Mouse (Mus musculus) C2C12 (cell line): ENCODE measurements around the gene Bspry.

Source experiments
- CTCF ChIP-seq: IDR thresholded peaks from one replicate; pipeline ENCODE4 v1.5.1; 2011; ENCODE audit not compliant: control insufficient read depth, insufficient read depth, insufficient read length
- MYOG ChIP-seq: IDR thresholded peaks from one replicate; pipeline ENCODE4 v1.6.1; 2011; ENCODE audit not compliant: control insufficient read depth, insufficient read length; ENCODE audit errors: extremely low read depth

- TF ChIP-seq MYOG (no peak), CTCF (no peak)
Measured at GRCm38 (mm10) chr4:62484928-62485327, 5.1 kb downstream of the Bspry start.
